Mouse (Mus musculus): Measurements from ENCODE around the gene Pank2. TPM values are rescaled to one million over a fixed set of nuclear protein-coding genes. Genes with fewer than 3 reads are reported as not detected.
"Not testable (repeated sequence)": the region's sequence is repeated elsewhere in the genome, so short reads cannot be mapped to it uniquely, and the experiment has no call there.

The Pank2 gene
- polyA plus RNA-seq, 1 experiment, result 19.7 TPM

DNA sequence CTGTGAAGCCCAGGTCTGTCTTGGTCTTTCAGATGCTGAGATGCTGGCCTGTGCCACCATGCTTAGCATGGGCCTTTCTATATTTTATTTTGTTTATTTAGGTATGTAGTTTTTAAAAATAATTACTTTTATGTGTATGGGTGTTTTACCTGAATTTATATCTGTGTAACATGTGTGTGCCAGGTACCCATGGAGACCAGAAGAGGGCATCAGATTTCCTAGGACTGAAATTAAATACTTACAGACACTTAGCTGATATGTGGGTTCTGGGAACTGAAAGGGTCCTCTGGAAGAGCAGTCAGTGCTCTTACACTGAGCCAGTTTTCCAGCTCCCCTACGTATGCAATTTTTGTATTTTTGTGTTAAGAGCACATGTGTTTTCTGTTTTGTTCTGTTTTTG, 24.0 kb downstream of the Pank2 start:
- Histone ChIP-seq H3K27ac (ENCODE audit: control insufficient read depth, insufficient read depth, low read depth, low read length) (no peak overlapping the region), H3K36me3 (ENCODE audit: control insufficient read depth, insufficient read depth, low read length) (0 out of 2 replicates have a peak, but pooled peaks cover 1% of the 10 kb centered on the region)
- no peak for TF ChIP-seq POLR2A (IDR thresholded peaks at IDR 0.05; ENCODE audit: control insufficient read depth, low read depth, low read length)
- no peak for TF ChIP-seq CTCF (IDR thresholded peaks at IDR 0.05; ENCODE audit: control insufficient read depth, insufficient read depth, insufficient replicate concordance, low read depth, low read length)

DNA sequence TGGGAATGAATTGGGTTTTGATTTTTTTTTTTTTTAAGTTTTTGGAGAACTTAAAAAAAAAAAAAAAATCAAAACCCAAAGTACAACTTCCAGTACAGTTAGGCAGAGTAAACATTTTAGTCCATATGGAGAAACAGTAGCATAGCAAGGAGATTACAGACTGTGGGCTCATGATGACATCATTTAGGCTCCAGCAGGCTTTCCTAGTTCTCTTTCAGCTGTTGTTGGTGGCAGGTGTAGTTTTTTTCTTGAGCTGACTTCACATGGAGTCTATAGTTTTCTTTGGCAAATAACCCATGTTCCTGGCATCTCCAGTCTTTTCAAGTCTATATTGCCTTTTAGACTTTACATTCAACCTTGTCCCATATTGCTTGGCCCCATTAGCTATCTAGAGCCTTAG, 28.4 kb downstream of the Pank2 start:
- H3K27me3 ChIP-seq (ENCODE audit: control insufficient read depth, insufficient read depth, low read length), result no peaks in the 10 kb centered on the region
- H3K27ac ChIP-seq (ENCODE audit: control insufficient read depth, insufficient read depth, low read depth, low read length), result no peak overlapping the region
- no peak overlapping the region for H3K4me3 ChIP-seq (ENCODE audit: control insufficient read depth, low read depth, low read length)
- 0 out of 2 replicates have a peak, but pooled peaks cover 2% of the 10 kb centered on the region for H3K36me3 ChIP-seq (ENCODE audit: control insufficient read depth, insufficient read depth, low read length)
- TF ChIP-seq POLR2A (IDR thresholded peaks at IDR 0.05; ENCODE audit: control insufficient read depth, low read depth, low read length), result no peak
- TF ChIP-seq CTCF (IDR thresholded peaks at IDR 0.05; ENCODE audit: control insufficient read depth, insufficient read depth, insufficient replicate concordance, low read depth, low read length), result no peak
- no peaks in the 10 kb centered on the region for H3K4me1 ChIP-seq (ENCODE audit: control insufficient read depth, insufficient read depth, low read length)

More for the DNA sequence above, 24.0 kb downstream of the Pank2 start:
- no peaks in the 10 kb centered on the region for H3K27me3 ChIP-seq (ENCODE audit: control insufficient read depth, insufficient read depth, low read length)
- H3K4me1 ChIP-seq (ENCODE audit: control insufficient read depth, insufficient read depth, low read length), result no peaks in the 10 kb centered on the region
- no peak overlapping the region for H3K4me3 ChIP-seq (ENCODE audit: control insufficient read depth, low read depth, low read length)

DNA sequence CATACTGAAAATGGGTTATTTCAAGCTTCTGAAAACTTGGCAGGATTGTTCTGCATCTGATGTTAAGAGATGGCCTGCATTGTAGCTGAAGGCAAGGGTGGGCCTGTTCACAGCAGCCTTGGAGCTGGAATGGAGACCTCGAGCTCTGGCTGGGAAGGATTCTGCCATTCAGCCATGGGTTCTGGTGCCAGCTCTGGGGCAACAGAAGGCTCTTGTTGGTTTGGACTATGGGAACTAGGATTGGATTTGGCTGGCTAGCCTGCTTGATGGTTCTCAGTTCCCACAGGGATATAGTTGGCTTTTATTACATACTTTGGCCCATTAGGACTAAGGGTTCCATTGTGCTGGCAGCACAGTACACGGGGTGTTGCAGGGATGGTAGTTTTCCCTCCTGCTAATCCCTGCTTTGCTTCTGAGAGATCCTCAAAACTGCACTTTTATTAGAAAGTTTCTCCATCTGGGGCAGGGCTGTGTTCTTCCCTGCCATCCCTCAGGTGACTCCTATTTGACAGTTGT, 34.5 kb downstream of the Pank2 start:
- TF ChIP-seq CTCF (IDR thresholded peaks at IDR 0.05; ENCODE audit: control insufficient read depth, insufficient read depth, insufficient replicate concordance, low read depth, low read length), result no peak
- TF ChIP-seq POLR2A (IDR thresholded peaks at IDR 0.05; ENCODE audit: control insufficient read depth, low read depth, low read length), result no peak
- Histone ChIP-seq H3K4me3 (ENCODE audit: control insufficient read depth, low read depth, low read length) (no peak overlapping the region), H3K36me3 (ENCODE audit: control insufficient read depth, insufficient read depth, low read length) (peaks cover 5% of the 10 kb centered on the region), H3K27ac (ENCODE audit: control insufficient read depth, insufficient read depth, low read depth, low read length) (no peak overlapping the region), H3K27me3 (ENCODE audit: control insufficient read depth, insufficient read depth, low read length) (no peaks in the 10 kb centered on the region), H3K4me1 (ENCODE audit: control insufficient read depth, insufficient read depth, low read length) (no peaks in the 10 kb centered on the region)

- H3K4me3 ChIP-seq (ENCODE audit: control insufficient read depth, low read depth, low read length); H3K27ac ChIP-seq (ENCODE audit: control insufficient read depth, insufficient read depth, low read depth, low read length); H3K4me1 ChIP-seq (ENCODE audit: control insufficient read depth, insufficient read depth, low read length); H3K27me3 ChIP-seq (ENCODE audit: control insufficient read depth, insufficient read depth, low read length); H3K36me3 ChIP-seq (ENCODE audit: control insufficient read depth, insufficient read depth, low read length): not testable (repeated sequence)
These were observed 36.4 kb downstream of the Pank2 start for GRCm38 (mm10) chr2:131298674-131299073.

DNA sequence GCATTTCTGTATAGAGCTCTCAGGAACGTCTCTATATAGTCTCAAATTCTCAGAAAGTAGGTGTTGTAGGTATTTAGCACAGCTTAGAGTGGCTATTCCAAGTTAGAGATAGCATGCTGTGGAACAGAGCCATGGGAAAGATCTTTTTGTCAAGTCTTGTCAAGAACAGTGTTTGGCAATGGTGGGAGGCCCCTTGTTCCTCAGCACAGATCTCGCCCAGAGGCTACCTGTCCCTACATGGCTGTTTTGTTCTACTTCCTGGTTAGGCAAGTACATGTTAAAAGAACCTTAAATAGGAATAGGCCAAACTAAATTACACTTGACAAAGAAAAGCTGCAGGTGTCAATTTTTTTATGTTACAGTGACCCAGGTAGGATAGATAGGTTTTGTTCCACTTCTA, 38.2 kb downstream of the Pank2 start:
- H3K4me3 ChIP-seq (ENCODE audit: control insufficient read depth, low read depth, low read length), result no peak overlapping the region
- peaks cover 5% of the 10 kb centered on the region for H3K36me3 ChIP-seq (ENCODE audit: control insufficient read depth, insufficient read depth, low read length)
- H3K4me1 ChIP-seq (ENCODE audit: control insufficient read depth, insufficient read depth, low read length), result no peaks in the 10 kb centered on the region
- H3K27me3 ChIP-seq (ENCODE audit: control insufficient read depth, insufficient read depth, low read length), result no peaks in the 10 kb centered on the region
- H3K27ac ChIP-seq (ENCODE audit: control insufficient read depth, insufficient read depth, low read depth, low read length), result no peak overlapping the region
- TF ChIP-seq POLR2A (IDR thresholded peaks at IDR 0.05; ENCODE audit: control insufficient read depth, low read depth, low read length) (no peak), CTCF (IDR thresholded peaks at IDR 0.05; ENCODE audit: control insufficient read depth, insufficient read depth, insufficient replicate concordance, low read depth, low read length) (no peak)

DNA sequence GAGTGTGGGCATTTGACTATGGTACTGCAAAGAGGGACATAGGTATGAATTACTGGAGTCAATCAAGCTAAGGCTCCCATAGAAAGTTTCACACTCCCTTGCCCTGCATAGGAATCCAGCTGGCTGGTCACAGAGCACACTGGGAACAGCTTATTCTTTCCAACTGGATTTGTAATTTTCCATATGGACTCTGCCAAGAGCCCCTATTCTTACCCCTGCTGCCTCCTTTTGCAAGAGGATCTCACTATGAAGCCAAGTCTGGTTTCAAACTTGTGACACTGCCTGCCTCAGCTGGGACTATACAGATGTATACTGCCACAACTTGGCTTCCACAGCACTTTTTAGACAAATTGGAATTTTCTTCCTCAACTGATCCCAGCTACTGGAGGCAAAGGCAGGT, 39.3 kb downstream of the Pank2 start:
- H3K27ac ChIP-seq (ENCODE audit: control insufficient read depth, insufficient read depth, low read depth, low read length), result no peak overlapping the region

DNA sequence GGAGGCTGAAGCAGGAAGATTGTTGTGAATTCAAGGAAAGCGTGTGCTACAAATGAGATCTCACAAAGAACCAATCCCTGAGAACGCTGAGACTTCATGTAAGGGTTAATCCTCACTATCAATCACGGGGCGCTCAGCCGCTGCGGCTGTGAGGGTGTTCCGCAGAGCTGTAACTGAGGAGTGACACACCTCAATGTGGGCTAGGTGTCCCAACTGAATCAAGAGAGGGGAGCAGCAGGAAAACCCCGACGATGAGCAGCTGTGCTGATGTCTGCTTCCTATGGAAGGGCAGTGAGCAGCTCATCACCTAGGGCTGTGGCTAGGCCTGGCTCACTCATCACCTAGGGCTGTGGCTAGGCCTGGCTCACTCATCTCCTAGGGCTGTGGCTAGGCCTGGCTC, 42.2 kb downstream of the Pank2 start:
- no peaks in the 10 kb centered on the region; the same call in 1 of the 2 replicates for H3K36me3 ChIP-seq (ENCODE audit: control insufficient read depth, insufficient read depth, low read length)
- no peak overlapping the region for H3K27ac ChIP-seq (ENCODE audit: control insufficient read depth, insufficient read depth, low read depth, low read length)
- H3K27me3 ChIP-seq (ENCODE audit: control insufficient read depth, insufficient read depth, low read length), result no peaks in the 10 kb centered on the region
- no peak overlapping the region for H3K4me3 ChIP-seq (ENCODE audit: control insufficient read depth, low read depth, low read length)
- no peak for TF ChIP-seq CTCF (IDR thresholded peaks at IDR 0.05; ENCODE audit: control insufficient read depth, insufficient read depth, insufficient replicate concordance, low read depth, low read length)
- TF ChIP-seq POLR2A (IDR thresholded peaks at IDR 0.05; ENCODE audit: control insufficient read depth, low read depth, low read length), result no peak
- H3K4me1 ChIP-seq (ENCODE audit: control insufficient read depth, insufficient read depth, low read length), result no peaks in the 10 kb centered on the region

More for the DNA sequence above, 39.3 kb downstream of the Pank2 start:
- H3K4me3 ChIP-seq (ENCODE audit: control insufficient read depth, low read depth, low read length), result no peak overlapping the region; the same call in 1 of the 2 replicates
- peaks cover 3% of the 10 kb centered on the region for H3K36me3 ChIP-seq (ENCODE audit: control insufficient read depth, insufficient read depth, low read length)
- no peaks in the 10 kb centered on the region for H3K4me1 ChIP-seq (ENCODE audit: control insufficient read depth, insufficient read depth, low read length)
- no peak for TF ChIP-seq POLR2A (IDR thresholded peaks at IDR 0.05; ENCODE audit: control insufficient read depth, low read depth, low read length)
- no peak for TF ChIP-seq CTCF (IDR thresholded peaks at IDR 0.05; ENCODE audit: control insufficient read depth, insufficient read depth, insufficient replicate concordance, low read depth, low read length)
- H3K27me3 ChIP-seq (ENCODE audit: control insufficient read depth, insufficient read depth, low read length), result no peaks in the 10 kb centered on the region

DNA sequence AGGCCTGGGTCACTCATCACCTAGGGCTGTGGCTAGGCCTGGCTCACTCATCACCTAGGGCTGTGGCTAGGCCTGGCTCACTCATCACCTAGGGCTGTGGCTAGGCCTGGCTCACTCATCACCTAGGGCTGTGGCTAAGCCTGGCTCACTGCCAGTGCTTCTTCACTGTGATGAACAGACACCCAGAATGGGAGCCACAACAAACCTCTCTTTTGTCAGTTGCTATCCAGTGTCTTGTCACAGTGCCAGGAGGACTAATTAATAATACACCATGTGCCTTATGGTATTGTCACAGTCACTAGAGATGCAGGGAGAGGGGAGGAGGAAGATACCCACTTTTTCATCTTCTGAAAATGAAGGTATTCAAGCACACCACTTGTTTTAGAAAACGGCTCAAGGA, 42.9 kb downstream of the Pank2 start:
- H3K27me3 ChIP-seq (ENCODE audit: control insufficient read depth, insufficient read depth, low read length); H3K4me3 ChIP-seq (ENCODE audit: control insufficient read depth, low read depth, low read length); H3K27ac ChIP-seq (ENCODE audit: control insufficient read depth, insufficient read depth, low read depth, low read length); H3K4me1 ChIP-seq (ENCODE audit: control insufficient read depth, insufficient read depth, low read length); H3K36me3 ChIP-seq (ENCODE audit: control insufficient read depth, insufficient read depth, low read length): not testable (repeated sequence)

All from testis, adult 2 months (tissue).